In the genomic region with DNA sequence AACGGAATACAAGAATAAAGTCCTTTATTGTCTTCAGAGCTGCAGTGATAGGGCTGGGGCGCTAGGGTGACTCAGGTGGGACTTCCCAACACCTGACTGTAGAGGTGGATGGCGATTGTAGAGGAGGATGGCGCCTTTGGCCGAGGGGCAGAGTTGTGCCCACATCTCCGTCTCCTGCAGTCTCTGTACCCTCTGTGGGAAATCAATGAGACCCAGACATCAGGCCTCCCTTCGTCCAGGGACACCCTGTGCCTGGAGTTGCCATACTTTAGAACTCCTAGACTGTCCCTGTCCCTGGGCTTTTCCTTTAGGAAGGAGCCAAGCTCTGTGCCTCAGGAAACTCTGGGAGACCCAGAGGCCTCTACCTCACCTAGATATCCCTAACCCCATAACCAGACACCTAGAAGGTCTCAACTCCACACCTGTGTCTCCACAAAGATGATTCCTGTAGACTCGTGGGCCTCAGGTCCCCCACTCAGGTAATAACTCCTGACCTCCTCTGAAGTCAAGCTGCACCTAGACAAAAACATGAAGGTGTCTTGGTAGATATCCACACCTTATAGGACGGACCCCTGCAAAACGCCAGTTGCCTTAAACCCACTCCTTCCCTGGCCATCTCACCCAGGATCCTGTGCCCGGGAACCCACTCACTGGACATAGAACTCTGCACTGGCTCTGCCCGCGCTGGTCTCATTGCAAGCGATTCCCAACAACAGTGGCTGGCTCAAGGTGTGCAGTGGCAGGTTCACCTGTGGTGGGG, we compare ENCODE assay signal across 8 mouse cellular contexts. TPM values are rescaled to one million over a fixed set of nuclear protein-coding genes. Genes with fewer than 3 reads are reported as not detected.
DNase-seq lines count a peak whose midpoint lies in the region; ATAC-seq and TF ChIP-seq lines count a peak whose summit lies in the region.

No protein-coding gene starts in this region.

- H3K4me2 ChIP-seq in limb, embryonic 14.5 days (replicated peaks; ENCODE audit: low read depth, low read length, severe bottlenecking), result peak overlapping the region; percentile 93
- peak overlapping the region; percentile 91 for H3K4me2 ChIP-seq in stomach, embryonic 15.5 days

- H3K9ac ChIP-seq in limb, embryonic 14.5 days (ENCODE audit: low read depth, low read length, severe bottlenecking), result peak overlapping the region; percentile 47
- peak overlapping the region; percentile 20; the same call in 1 of the 2 replicates for H3K9ac ChIP-seq in stomach, embryonic 15.5 days

- no peak for ATAC-seq in limb, embryonic 14.5 days (ENCODE audit: low FRiP score, low read depth)
- no peak for ATAC-seq in stomach, embryonic 15.5 days (ENCODE audit: insufficient read depth, low FRiP score, low read depth)

- WGBS in spleen, adult 2 months, result 74% methylated on average over 14 of the region's 14 CpGs
- 62% methylated on average over 14 of the region's 14 CpGs for WGBS in limb, embryonic 14.5 days
- WGBS in stomach, embryonic 15.5 days, result 62% methylated on average over 14 of the region's 14 CpGs

- H3K36me3 ChIP-seq in spleen, adult 2 months (ENCODE audit: control insufficient read depth, insufficient read depth, low read length), result peaks cover 1% of the 10 kb centered on the region; the same call in 1 of the 2 replicates
- H3K36me3 ChIP-seq in limb, embryonic 14.5 days (ENCODE audit: control insufficient read depth, insufficient read depth, low read length), result no peaks in the 10 kb centered on the region
- H3K36me3 ChIP-seq in stomach, embryonic 15.5 days, result no peaks in the 10 kb centered on the region

- peak overlapping the region; percentile 26; the same call in 1 of the 2 replicates for H3K27ac ChIP-seq in spleen, adult 2 months (ENCODE audit: insufficient read depth, low read length)
- H3K27ac ChIP-seq in limb, embryonic 14.5 days (replicated peaks; ENCODE audit: low read depth, low read length), result no peak overlapping the region
- H3K27ac ChIP-seq in stomach, embryonic 15.5 days, result peak overlapping the region; percentile 64; the same call in 1 of the 2 replicates

- no peaks in the 10 kb centered on the region for H3K27me3 ChIP-seq in spleen, adult 2 months (ENCODE audit: control insufficient read depth, insufficient read depth, low read length)
- H3K27me3 ChIP-seq in limb, embryonic 14.5 days (ENCODE audit: control insufficient read depth, insufficient read depth, low read length), result no peaks in the 10 kb centered on the region
- no peaks in the 10 kb centered on the region for H3K27me3 ChIP-seq in stomach, embryonic 15.5 days (replicated peaks)

- no peaks in the 10 kb centered on the region for H3K9me3 ChIP-seq in limb, embryonic 14.5 days (ENCODE audit: control insufficient read depth, low read length)
- H3K9me3 ChIP-seq in stomach, embryonic 15.5 days, result no peaks in the 10 kb centered on the region

- DNase-seq in cerebellum, adult 11 months, result peak; percentile 25
- no peak for DNase-seq in cerebellum, postnatal 36 days
- DNase-seq in spleen, adult 2 months (ENCODE audit: low read depth in 1 of 2, low spot score in 2 of 2), result no peak
- no peak for DNase-seq in spleen, postnatal 36 days (ENCODE audit: low spot score in 2 of 2)
- DNase-seq in limb, embryonic 14.5 days (ENCODE audit: low spot score), result no peak
- no peak for DNase-seq in embryo, embryonic 11 days
- DNase-seq in right cerebral cortex, adult 18-20 months, result no peak

- H3K4me1 ChIP-seq in spleen, adult 2 months (ENCODE audit: control insufficient read depth, insufficient read depth, insufficient read length), result peaks cover 20% of the 10 kb centered on the region
- H3K4me1 ChIP-seq in limb, embryonic 14.5 days (ENCODE audit: control insufficient read depth, insufficient read depth, low read length), result peaks cover 29% of the 10 kb centered on the region
- peaks cover 32% of the 10 kb centered on the region for H3K4me1 ChIP-seq in stomach, embryonic 15.5 days

- H3K4me3 ChIP-seq in spleen, adult 2 months (ENCODE audit: extremely low read depth, insufficient read depth, insufficient read length), result peak overlapping the region; percentile 44
- peak overlapping the region; percentile 48 for H3K4me3 ChIP-seq in limb, embryonic 14.5 days (replicated peaks; ENCODE audit: low read length)
- peak overlapping the region; percentile 49 for H3K4me3 ChIP-seq in stomach, embryonic 15.5 days (replicated peaks)

- no peak for TF ChIP-seq POLR2A in spleen, adult 2 months (IDR thresholded peaks at IDR 0.05; ENCODE audit: low read depth, low read length)
- TF ChIP-seq POLR2A in limb, embryonic 14.5 days (IDR thresholded peaks at IDR 0.05; ENCODE audit: borderline replicate concordance, extremely low read depth, insufficient read depth, insufficient read length), result no peak

- TF ChIP-seq CTCF in spleen, adult 2 months (IDR thresholded peaks at IDR 0.05; ENCODE audit: extremely low read depth, insufficient read depth, insufficient read length, insufficient replicate concordance), result no peak

RNA-seq across cellular contexts. Expression of a gene that starts 0.8 kb away (rescaled TPM):
- 24.1 and 25.3 TPM in 2 replicates for polyA plus RNA-seq in spleen, adult 2 months (2012; rRNA removed)
- 32.4 and 38.0 TPM in 2 replicates for polyA plus RNA-seq in limb, embryonic 14.5 days (2012; rRNA removed)
- polyA plus RNA-seq in limb, embryonic 14.5 days (2014; fragmentation: Nextera tagmentation; extraction: Ambion mirVana), result 24.4 and 26.8 TPM in 2 replicates
- polyA plus RNA-seq in stomach, embryonic 15.5 days (2015; fragmentation: Nextera tagmentation; extraction: Ambion mirVana), result 26.4 and 28.2 TPM in 2 replicates

RNA-seq across cellular contexts. Expression of a gene that starts 2.7 kb away (rescaled TPM):
- 19.4 and 26.5 TPM in 2 replicates for polyA plus RNA-seq in spleen, adult 2 months (2012; rRNA removed)
- 22.1 and 27.7 TPM in 2 replicates for polyA plus RNA-seq in limb, embryonic 14.5 days (2012; rRNA removed)
- 21.5 and 21.9 TPM in 2 replicates for polyA plus RNA-seq in limb, embryonic 14.5 days (2014; fragmentation: Nextera tagmentation; extraction: Ambion mirVana)
- 21.1 and 24.9 TPM in 2 replicates for polyA plus RNA-seq in stomach, embryonic 15.5 days (2015; fragmentation: Nextera tagmentation; extraction: Ambion mirVana)

RNA-seq across cellular contexts. Expression of a gene that starts 2.7 kb away (rescaled TPM):
- 4.7 and 6.4 TPM in 2 replicates for polyA plus RNA-seq in spleen, adult 2 months (2012; rRNA removed)
- 15.1 and 19.9 TPM in 2 replicates for polyA plus RNA-seq in limb, embryonic 14.5 days (2012; rRNA removed)
- 10.7 and 12.0 TPM in 2 replicates for polyA plus RNA-seq in limb, embryonic 14.5 days (2014; fragmentation: Nextera tagmentation; extraction: Ambion mirVana)
- 10.0 and 10.1 TPM in 2 replicates for polyA plus RNA-seq in stomach, embryonic 15.5 days (2015; fragmentation: Nextera tagmentation; extraction: Ambion mirVana)

RNA-seq across cellular contexts. Expression of a gene that starts 5.7 kb away (rescaled TPM):
- polyA plus RNA-seq in spleen, adult 2 months (2012; rRNA removed), result 20.7 and 23.9 TPM in 2 replicates
- polyA plus RNA-seq in limb, embryonic 14.5 days (2012; rRNA removed), result 46.7 and 55.7 TPM in 2 replicates
- 44.9 and 54.5 TPM in 2 replicates for polyA plus RNA-seq in limb, embryonic 14.5 days (2014; fragmentation: Nextera tagmentation; extraction: Ambion mirVana)
- 43.9 and 44.8 TPM in 2 replicates for polyA plus RNA-seq in stomach, embryonic 15.5 days (2015; fragmentation: Nextera tagmentation; extraction: Ambion mirVana)

RNA-seq across cellular contexts. Expression of a gene that starts 12.9 kb away (rescaled TPM):
- 22.1 and 26.2 TPM in 2 replicates for polyA plus RNA-seq in spleen, adult 2 months (2012; rRNA removed)
- polyA plus RNA-seq in limb, embryonic 14.5 days (2012; rRNA removed), result 39.9 and 73.3 TPM in 2 replicates
- 71.5 and 80.5 TPM in 2 replicates for polyA plus RNA-seq in limb, embryonic 14.5 days (2014; fragmentation: Nextera tagmentation; extraction: Ambion mirVana)
- 156 and 163 TPM in 2 replicates for polyA plus RNA-seq in stomach, embryonic 15.5 days (2015; fragmentation: Nextera tagmentation; extraction: Ambion mirVana)
